Mouse (Mus musculus): Measurements from ENCODE around the gene Adm. TPM values are rescaled to one million over a fixed set of nuclear protein-coding genes. Genes with fewer than 3 reads are reported as not detected.
"Not testable (repeated sequence)": the region's sequence is repeated elsewhere in the genome, so short reads cannot be mapped to it uniquely, and the experiment has no call there.

Gene Adm
- 1 to 10 TPM; 1.5 to 2.4 TPM for total RNA-seq (2021)
- long read RNA-seq, experiment 1 = 0 reads
- long read RNA-seq, experiment 2, transcript Adm-201 (4 exons, 1,390 nt) = major isoform, 7 of 8 reads
- long read RNA-seq, experiment 2, partial matches to known transcripts = 1 of 8 reads
- long read RNA-seq, experiment 2, other reads (novel, unspliced or antisense) = 0 of 8 reads

DNA sequence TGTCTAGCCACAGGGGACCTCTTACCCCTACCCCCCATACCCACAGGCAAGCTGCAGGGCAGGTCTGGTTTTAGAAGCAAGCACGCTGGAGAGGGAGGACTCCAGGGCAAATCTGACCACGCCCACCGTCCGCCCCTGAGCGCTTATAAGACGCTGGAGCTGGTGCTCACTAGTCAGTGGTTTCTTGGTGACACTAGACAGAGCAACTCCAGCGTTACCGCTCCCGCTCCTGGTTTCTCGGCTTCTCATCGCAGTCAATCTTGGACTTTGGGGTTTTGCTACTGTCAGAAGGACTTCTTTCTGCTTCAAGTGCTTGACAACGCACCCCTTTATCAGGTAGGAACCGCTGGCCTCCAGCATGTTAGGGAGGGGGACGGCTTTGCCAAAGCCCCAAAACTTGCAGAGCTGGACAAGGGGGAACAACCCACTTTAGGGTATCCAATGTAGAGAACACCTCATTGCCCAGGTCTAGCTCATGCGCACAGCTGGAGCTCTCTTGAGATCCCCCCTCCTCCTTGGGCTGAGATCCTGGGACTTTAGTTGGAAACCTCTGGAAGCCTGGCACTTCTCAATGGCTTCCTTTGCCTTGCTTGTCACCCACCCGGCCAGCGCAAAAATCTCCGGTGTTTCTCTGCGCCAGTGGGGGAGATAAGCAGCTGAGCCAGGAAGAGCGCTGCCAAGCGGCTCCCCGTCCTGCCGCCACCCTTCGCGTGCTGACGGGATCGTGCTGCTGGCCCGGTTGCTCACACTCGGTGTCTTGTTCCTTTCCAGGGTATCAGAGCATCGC, at the start of gene Adm:
Gene Adm (plus strand): TSS at position 176 of the 787 bp plus-strand sequence.
- DNase-seq (ENCODE audit: low spot score in 2 of 2) = peak; percentile 21 to 45

- DNase-seq (ENCODE audit: low spot score in 2 of 2) = no peak
Observed at GRCm38 (mm10) chr7:110583705-110584104, 43.8 kb upstream of the Adm start.

DNA sequence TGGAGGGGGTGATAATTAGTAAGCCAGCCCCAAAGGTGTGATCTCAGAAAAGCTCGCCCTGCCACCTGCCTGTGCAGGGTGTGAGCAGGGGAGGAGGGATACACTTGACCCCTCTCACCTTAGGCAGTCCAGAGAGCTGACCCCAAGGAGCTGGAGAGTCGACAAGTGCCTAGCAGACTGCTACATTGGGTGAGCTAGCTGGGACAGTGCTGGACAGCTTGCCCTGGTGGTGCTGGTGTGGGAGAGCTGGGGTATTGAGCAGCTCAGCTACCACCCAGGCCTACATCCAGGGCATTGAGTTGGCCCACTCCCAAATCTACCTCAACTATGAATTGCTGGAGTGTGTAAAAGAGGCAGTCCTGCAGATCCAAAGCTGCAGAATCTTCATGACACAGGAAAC, 43.3 kb upstream of the Adm start:
- DNase-seq (ENCODE audit: low spot score in 2 of 2) = no peak

DNA sequence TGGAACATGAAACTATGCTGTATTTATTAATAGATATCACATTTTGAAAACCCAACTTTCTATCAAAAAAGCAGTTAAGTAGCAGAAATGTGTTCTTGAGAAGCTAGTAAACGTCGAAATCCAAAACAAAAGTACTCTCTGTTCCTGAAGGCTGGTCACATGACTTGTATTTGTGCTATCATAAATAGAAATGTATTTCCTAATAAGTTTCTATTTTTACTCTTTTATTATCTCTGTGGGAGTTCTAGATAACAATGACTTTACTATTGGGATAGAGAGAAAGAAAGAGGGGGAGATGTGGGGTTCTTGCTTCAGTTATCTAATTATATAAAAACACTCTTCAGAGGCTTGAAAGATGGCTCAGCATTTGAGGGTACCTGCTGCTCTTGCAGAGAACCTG, 42.2 kb upstream of the Adm start:
- DNase-seq (ENCODE audit: low spot score in 2 of 2) = no peak

DNA sequence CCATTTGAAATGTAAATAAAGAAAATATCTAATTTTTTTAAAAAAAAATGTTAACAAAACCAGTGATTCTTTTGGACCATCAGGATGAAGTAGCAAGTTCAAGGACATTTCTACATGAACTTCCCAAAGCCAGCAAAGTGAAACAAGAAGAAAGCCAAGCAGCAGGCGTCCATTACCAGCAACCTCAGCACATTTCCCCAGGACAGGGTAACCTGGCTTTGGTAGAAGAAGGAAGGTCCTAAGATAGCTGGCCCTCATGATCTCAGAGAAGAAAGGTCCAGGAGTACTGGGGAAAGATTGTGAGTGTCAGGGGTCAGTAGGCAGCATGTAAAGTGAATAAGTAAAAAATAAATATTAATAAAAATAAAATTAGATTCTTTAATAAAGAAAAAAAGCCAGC, 39.7 kb upstream of the Adm start:
- no peak for DNase-seq (ENCODE audit: low spot score in 2 of 2)

- DNase-seq (ENCODE audit: low spot score in 2 of 2) = not testable (repeated sequence)
Observed at GRCm38 (mm10) chr7:110593991-110594390, 33.5 kb upstream of the Adm start.

DNA sequence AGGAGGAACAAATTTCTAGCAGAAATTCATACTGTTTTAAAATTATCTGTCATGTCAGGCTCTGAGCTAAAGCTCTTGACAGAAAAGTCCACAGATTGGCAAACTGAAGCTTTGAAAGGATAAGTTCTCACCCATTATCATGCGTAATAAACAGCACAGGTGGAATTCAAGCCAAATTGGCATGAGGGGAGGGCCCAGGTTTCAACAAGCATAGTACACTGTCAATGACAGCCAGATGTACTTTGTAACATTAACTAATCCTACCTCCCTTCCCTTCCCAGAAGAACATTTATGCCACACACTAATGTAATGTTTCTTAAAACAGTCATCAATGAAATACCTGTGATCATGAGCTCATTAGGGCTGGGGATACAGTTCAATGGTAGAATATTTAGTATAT, 30.3 kb upstream of the Adm start:
- no peak for DNase-seq (ENCODE audit: low spot score in 2 of 2)

- no peak for DNase-seq (ENCODE audit: low spot score in 2 of 2)
Observed at GRCm38 (mm10) chr7:110605476-110605875, 22.0 kb upstream of the Adm start.

- DNase-seq (ENCODE audit: low spot score in 2 of 2) = no peak
Observed at GRCm38 (mm10) chr7:110606906-110607305, 20.6 kb upstream of the Adm start.

DNA sequence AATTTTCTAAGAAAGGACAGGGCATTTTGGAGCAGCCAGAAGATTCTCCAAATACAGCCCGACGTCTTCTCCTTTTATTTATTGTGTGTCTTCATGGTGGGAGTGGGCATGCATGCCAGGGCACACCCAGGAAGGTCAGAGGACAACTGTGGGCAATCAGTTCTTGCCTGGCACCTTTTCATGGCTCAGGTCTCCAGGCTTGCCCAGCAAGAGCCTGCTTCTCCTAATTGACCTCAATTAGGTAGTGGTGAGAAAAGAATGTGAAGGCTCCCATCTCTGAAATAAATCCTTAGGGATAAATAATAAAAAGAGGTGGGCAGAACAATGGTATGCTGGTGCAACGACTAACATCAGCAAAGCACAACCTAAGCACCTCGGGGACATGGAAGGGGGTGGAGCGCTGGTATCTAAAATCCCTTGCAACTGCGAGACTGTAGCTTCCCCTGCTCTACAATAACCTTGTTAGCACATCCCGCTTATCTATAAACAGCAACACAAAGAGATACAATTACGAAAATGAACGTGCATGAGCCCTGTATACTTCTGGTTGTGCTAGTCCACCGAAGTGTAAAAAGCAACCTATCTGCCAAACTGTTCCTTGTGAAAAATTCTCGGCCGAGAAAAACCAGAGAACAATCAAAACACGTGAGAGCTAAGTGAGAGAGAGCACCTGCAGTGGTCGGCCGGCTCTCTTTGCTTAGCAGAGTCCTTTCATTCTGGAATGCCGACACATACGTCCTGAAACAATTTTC, 13.9 kb upstream of the Adm start:
- no peak for DNase-seq (ENCODE audit: low spot score in 2 of 2)

- DNase-seq (ENCODE audit: low spot score in 2 of 2) = peak; percentile 69 to 79
Observed at GRCm38 (mm10) chr7:110614133-110615063, 13.1 kb upstream of the Adm start, which contains the start of gene Sbf2. Sbf2 (minus strand) TSS chr7:110614922.

GRCm38 (mm10) chr7:110615151-110615631, 12.3 kb upstream of the Adm start:
- DNase-seq (ENCODE audit: low spot score in 2 of 2) = peak; percentile 48 to 55

DNA sequence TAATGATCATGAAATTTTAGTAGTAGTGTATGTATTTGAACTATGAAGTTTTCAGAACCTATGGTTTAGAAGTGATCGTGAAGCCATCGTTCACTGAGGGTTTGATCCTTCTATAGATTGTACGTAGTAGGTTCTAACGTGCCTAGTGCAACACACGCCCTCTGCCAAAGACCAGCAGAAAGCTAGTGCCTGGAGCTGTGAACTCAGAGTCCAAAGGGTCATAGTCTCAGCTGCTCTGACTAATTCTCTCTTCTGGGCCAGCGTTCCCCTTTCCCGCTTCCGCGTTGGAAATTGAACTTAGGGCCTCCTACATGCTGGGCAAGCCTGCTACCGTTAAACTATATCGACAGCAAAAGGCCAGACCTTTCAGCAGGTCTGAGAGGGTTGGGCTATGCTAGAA, 11.7 kb upstream of the Adm start:
- DNase-seq (ENCODE audit: low spot score in 2 of 2) = no peak

DNA sequence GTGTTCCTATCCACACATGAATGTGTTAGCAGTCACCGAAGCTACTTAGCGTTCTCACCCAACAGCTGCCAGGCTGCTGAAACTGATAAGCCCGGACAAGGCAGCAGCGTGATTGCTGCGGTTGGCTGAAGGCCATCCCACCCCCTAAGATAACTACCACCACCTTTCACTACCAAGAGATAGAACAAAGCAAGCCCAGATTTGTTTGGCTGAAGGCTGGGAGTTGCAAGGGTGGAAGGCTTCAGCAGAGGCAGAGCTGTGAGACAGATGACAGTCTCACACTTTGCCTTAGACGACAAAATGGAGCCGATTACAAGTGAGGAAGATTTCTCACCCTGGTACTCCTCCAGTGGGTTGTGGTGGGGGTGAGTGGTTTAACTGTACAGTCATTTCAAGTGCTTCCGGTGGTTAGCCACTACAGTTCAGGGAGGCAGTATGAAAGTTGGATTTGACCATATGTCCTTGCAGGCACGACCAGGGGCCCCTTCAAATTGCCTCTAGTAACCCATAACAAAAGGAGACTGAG, 8.3 kb upstream of the Adm start:
- DNase-seq (ENCODE audit: low spot score in 2 of 2) = no peak

DNA sequence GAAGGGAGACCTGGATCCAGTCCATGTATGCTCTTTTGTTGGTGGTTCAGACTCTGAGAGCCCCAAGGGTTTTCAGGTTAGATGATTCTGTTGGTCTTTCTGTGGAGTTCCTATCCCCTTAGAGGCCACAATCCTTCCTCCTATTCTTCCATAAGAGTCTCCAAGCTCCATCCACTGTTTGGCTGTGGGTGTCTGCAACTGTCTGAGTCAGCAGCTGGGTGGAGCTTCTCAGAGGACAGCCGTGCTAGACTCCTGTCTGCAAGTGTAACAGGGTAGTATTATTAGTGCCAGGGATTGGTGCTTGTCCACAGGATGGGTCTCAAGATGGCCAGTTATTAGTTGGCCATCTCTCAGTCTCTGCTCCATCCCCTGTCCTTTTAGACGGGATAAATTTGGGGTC, 3.4 kb upstream of the Adm start:
- no peak for DNase-seq (ENCODE audit: low spot score in 2 of 2)

- no peak for DNase-seq (ENCODE audit: low spot score in 2 of 2)
Observed at GRCm38 (mm10) chr7:110624961-110625360, 2.5 kb upstream of the Adm start.

DNA sequence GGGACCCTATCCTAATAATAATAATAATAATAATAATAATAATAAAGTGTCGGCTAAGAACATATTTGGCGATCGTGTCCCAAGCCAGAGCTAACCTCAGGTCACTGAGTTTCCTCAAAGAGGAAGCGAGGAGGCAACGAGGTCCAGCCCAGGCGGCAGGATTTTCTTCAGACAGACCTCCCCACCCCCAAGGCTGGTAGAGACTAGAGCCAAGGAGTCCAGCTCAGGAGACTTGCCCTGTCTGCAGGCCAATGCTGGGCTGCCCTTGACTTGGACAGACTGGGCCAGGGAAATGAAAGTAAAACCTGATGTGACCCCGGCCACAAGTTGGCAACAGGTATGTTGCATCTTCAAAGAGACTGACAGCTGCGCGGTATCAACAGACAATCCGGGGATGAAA, 2.0 kb upstream of the Adm start:
- DNase-seq (ENCODE audit: low spot score in 2 of 2) = no peak

- DNase-seq (ENCODE audit: low spot score in 2 of 2) = no peak
Observed at GRCm38 (mm10) chr7:110626186-110627098, 1.0 kb upstream of the Adm start.

DNA sequence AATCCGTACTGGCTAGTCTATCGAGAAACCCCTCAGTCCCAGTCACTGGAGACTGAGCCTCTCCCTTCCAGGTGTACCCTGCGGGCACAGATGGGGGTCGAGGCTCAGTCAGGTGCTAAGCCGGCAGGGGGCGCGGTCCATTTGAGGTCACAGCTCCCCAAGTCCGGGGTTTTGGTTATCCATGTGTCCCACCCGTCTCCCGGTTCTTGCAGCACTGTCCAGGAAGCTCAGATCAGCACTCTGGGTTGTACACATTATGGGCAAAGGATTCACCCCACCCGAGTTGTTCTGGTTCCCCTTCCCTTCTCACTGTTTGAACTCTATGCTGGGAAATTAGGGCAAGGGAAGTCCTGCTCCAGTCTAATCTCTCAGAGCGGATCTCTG, 370 bp upstream of the Adm start:
- DNase-seq (ENCODE audit: low spot score in 2 of 2) = no peak

DNA sequence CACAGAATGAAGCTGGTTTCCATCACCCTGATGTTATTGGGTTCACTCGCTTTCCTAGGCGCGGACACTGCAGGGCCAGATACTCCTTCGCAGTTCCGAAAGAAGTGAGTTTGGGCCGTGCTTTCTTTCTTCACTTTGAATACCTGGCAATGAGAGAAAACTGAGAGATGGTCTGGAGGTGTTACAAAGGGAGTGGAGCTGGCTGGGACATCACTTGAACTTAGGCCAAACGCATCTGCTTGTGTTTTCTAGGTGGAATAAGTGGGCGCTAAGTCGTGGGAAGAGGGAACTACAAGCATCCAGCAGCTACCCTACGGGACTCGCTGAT, 776 bp downstream of the Adm start:
- no peak for DNase-seq (ENCODE audit: low spot score in 2 of 2)
